ENCODE assay signal across 8 mouse cellular contexts in genomic region chr9:107279378-107280321, GRCm38 (mm10). TPM values are rescaled to one million over a fixed set of nuclear protein-coding genes. Genes with fewer than 3 reads are reported as not detected.
A peak's percentile ranks its signal among the peaks of the same experiment; 100 is the strongest.
DNase-seq lines count a peak whose midpoint lies in the region; ATAC-seq lines count a peak whose summit lies in the region.

No protein-coding gene starts in this region.

- no peak overlapping the region; the same call in 1 of the 2 replicates for H3K27ac ChIP-seq in heart, embryonic 11.5 days (ENCODE audit: low read depth, low read length)
- no peak overlapping the region for H3K27ac ChIP-seq in midbrain, embryonic 11.5 days (ENCODE audit: low read depth, low read length)

- no peaks in the 10 kb centered on the region for H3K36me3 ChIP-seq in heart, embryonic 11.5 days (ENCODE audit: control insufficient read depth, insufficient read depth, low read length)
- H3K36me3 ChIP-seq in midbrain, embryonic 11.5 days (ENCODE audit: control insufficient read depth, insufficient read depth, low read length): no peaks in the 10 kb centered on the region

- no peaks in the 10 kb centered on the region; the same call in 1 of the 2 replicates for H3K27me3 ChIP-seq in heart, embryonic 11.5 days (ENCODE audit: control insufficient read depth, insufficient read depth, low read length)
- no peaks in the 10 kb centered on the region for H3K27me3 ChIP-seq in midbrain, embryonic 11.5 days (ENCODE audit: control insufficient read depth, insufficient read depth, low read length)

- WGBS in heart, embryonic 11.5 days (ENCODE audit: insufficient replicate concordance): 18% methylated on average over 16 of the region's 16 CpGs
- 21% methylated on average over 16 of the region's 16 CpGs for WGBS in midbrain, embryonic 11.5 days

- H3K9ac ChIP-seq in heart, embryonic 11.5 days (ENCODE audit: low read depth, low read length): peak overlapping the region; percentile 52; the same call in 1 of the 2 replicates
- 0 out of 2 replicates have a peak overlapping the region, but pooled peaks have one; percentile 24 for H3K9ac ChIP-seq in midbrain, embryonic 11.5 days (ENCODE audit: low read length)

- peak overlapping the region; percentile 49 for H3K4me2 ChIP-seq in heart, embryonic 11.5 days
- H3K4me2 ChIP-seq in midbrain, embryonic 11.5 days: peak overlapping the region; percentile 7; the same call in 1 of the 2 replicates

- DNase-seq in 3134 (ENCODE audit: extremely low read depth, insufficient read length, low spot score) (peak; percentile 24), MN1 (ENCODE audit: low spot score) (peak; percentile 32)
- DNase-seq in kidney, postnatal 25 days: peak; percentile 47 to 87
- DNase-seq in midbrain, embryonic 11.5 days (ENCODE audit: low spot score, missing footprints): no peak
- DNase-seq in adrenal gland, postnatal 4 days (ENCODE audit: low spot score in 2 of 2): no peak
- no peak for DNase-seq in left cerebral cortex, adult 18-20 months (ENCODE audit: low spot score in 2 of 2)

- H3K9me3 ChIP-seq in heart, embryonic 11.5 days (replicated peaks; ENCODE audit: control insufficient read depth, low read length): no peaks in the 10 kb centered on the region
- no peaks in the 10 kb centered on the region for H3K9me3 ChIP-seq in midbrain, embryonic 11.5 days (ENCODE audit: control insufficient read depth, low read length)

- peaks cover 16% of the 10 kb centered on the region for H3K4me1 ChIP-seq in heart, embryonic 11.5 days (ENCODE audit: control insufficient read depth, insufficient read depth, low read length)
- H3K4me1 ChIP-seq in midbrain, embryonic 11.5 days (ENCODE audit: control insufficient read depth, insufficient read depth, low read length): peaks cover 4% of the 10 kb centered on the region

- ATAC-seq in heart, embryonic 11.5 days (replicated peaks; ENCODE audit: insufficient number of reproducible peaks, low FRiP score, low TSS enrichment): peak; percentile 35; the same call in 1 of the 2 replicates
- peak; percentile 27; the same call in 1 of the 2 replicates for ATAC-seq in midbrain, embryonic 11.5 days (ENCODE audit: low FRiP score)
- no peak for ATAC-seq in frontal cortex, adult (ENCODE audit: low TSS enrichment)

- no peak overlapping the region for H3K4me3 ChIP-seq in heart, embryonic 11.5 days (ENCODE audit: low read depth, low read length)
- H3K4me3 ChIP-seq in midbrain, embryonic 11.5 days (ENCODE audit: low read depth, low read length): no peak overlapping the region

RNA-seq across cellular contexts. Expression of gene Mapkapk3, which starts 10.0 kb away (rescaled TPM):
- polyA plus RNA-seq in heart, embryonic 11.5 days (2014; fragmentation: Nextera tagmentation; extraction: Ambion mirVana): 5.8 and 9.0 TPM in 2 replicates
- polyA plus RNA-seq in midbrain, embryonic 11.5 days (2014; fragmentation: Nextera tagmentation; extraction: Ambion mirVana): 2.5 and 2.7 TPM in 2 replicates
- total RNA-seq in adrenal gland, postnatal 4 days (2021): 10 to 100 TPM; 24.6 to 27.3 TPM
- 1 to 10 TPM; 3.3 to 4.3 TPM for total RNA-seq in left cerebral cortex, adult 18-20 months (2021)

RNA-seq across cellular contexts. Expression of gene Cish, which starts 16.2 kb away (rescaled TPM):
- polyA plus RNA-seq in heart, embryonic 11.5 days (2014; fragmentation: Nextera tagmentation; extraction: Ambion mirVana): 7.7 and 8.8 TPM in 2 replicates
- 4.0 and 4.2 TPM in 2 replicates for polyA plus RNA-seq in midbrain, embryonic 11.5 days (2014; fragmentation: Nextera tagmentation; extraction: Ambion mirVana)
- total RNA-seq in adrenal gland, postnatal 4 days (2021): 10 to 100 TPM; 17.8 to 22.5 TPM
- 1 to 10 TPM; 6.9 to 9.1 TPM for total RNA-seq in left cerebral cortex, adult 18-20 months (2021)

RNA-seq across cellular contexts. Expression of gene Dock3, which starts 47.9 kb away (rescaled TPM):
- polyA plus RNA-seq in heart, embryonic 11.5 days (2014; fragmentation: Nextera tagmentation; extraction: Ambion mirVana): 0.34 and 0.56 TPM in 2 replicates
- polyA plus RNA-seq in midbrain, embryonic 11.5 days (2014; fragmentation: Nextera tagmentation; extraction: Ambion mirVana): 7.0 and 9.3 TPM in 2 replicates
- 1 to 10 TPM; 7.1 to 7.4 TPM for total RNA-seq in adrenal gland, postnatal 4 days (2021)
- 100 to 1,000 TPM; 199 to 214 TPM for total RNA-seq in left cerebral cortex, adult 18-20 months (2021)

RNA-seq across cellular contexts. Expression of gene Hemk1, which starts 58.5 kb away (rescaled TPM):
- 10.6 and 12.1 TPM in 2 replicates for polyA plus RNA-seq in heart, embryonic 11.5 days (2014; fragmentation: Nextera tagmentation; extraction: Ambion mirVana)
- 9.9 and 10.7 TPM in 2 replicates for polyA plus RNA-seq in midbrain, embryonic 11.5 days (2014; fragmentation: Nextera tagmentation; extraction: Ambion mirVana)
- total RNA-seq in adrenal gland, postnatal 4 days (2021): 10 to 100 TPM; 19.5 to 23.7 TPM
- 10 to 100 TPM; 14.7 to 16.8 TPM for total RNA-seq in left cerebral cortex, adult 18-20 months (2021)

Comparison
In these comparisons a context has a peak if more than half of its experiments do, and no peak if none do; other contexts are left out.
1. DNase-seq: peak in 3134 (single experiment), MN1 (single experiment) and kidney, postnatal 25 days (2 of 2); none in midbrain, embryonic 11.5 days (single experiment), adrenal gland, postnatal 4 days (0 of 2) and left cerebral cortex, adult 18-20 months (0 of 2).
2. RNA of gene Mapkapk3, which starts 10.0 kb away (total RNA-seq): 24.6 to 27.3 TPM in adrenal gland, postnatal 4 days; 3.3 to 4.3 TPM in left cerebral cortex, adult 18-20 months; every median in the first group is over 4 times any median in the second.
3. RNA of gene Dock3, which starts 47.9 kb away (total RNA-seq): 199 to 214 TPM in left cerebral cortex, adult 18-20 months; 7.1 to 7.4 TPM in adrenal gland, postnatal 4 days; every median in the first group is over 10 times any median in the second.